Mouse (Mus musculus) adrenal gland, adult 18-20 months (tissue): ENCODE results near the gene Atp6v0e. TPM values are rescaled to one million over a fixed set of nuclear protein-coding genes. Genes with fewer than 3 reads are reported as not detected.
A peak's percentile ranks its signal among the peaks of the same experiment; 100 is the strongest.

Source experiments
- DNase-seq, 2 experiments: peaks; one replicate each; pipeline ENCODE4 v3.0.0; 2021 to 2022; ENCODE audit warnings: low spot score in 2 of 2
- total RNA-seq, 2 experiments: library from RNA; stranded (reverse); gene quantifications; 1 replicate in 1 of 2; 2 replicates in 1 of 2; pipeline ENCODE4 v1.2.3; 2021

The Atp6v0e gene
- total RNA-seq, 2 experiments from 2014 or later: 215 to 234 TPM

GRCm38 (mm10) chr17:26638655-26639054 lies 24.4 kb upstream of the Atp6v0e start:
- DNase-seq: peak; percentile 87 to 88

- no peak for DNase-seq
These were observed 23.2 kb upstream of the Atp6v0e start for GRCm38 (mm10) chr17:26639791-26640190.

- DNase-seq: no peak
These were observed 22.7 kb upstream of the Atp6v0e start for GRCm38 (mm10) chr17:26640286-26640740.

- no peak for DNase-seq
These were observed 19.6 kb upstream of the Atp6v0e start for GRCm38 (mm10) chr17:26643456-26643855.

GRCm38 (mm10) chr17:26643993-26644392 lies 19.0 kb upstream of the Atp6v0e start:
- DNase-seq: no peak

- DNase-seq: no peak
These were observed 18.3 kb upstream of the Atp6v0e start for GRCm38 (mm10) chr17:26644509-26645410.

- no peak for DNase-seq
These were observed 17.6 kb upstream of the Atp6v0e start for GRCm38 (mm10) chr17:26645411-26645854.

GRCm38 (mm10) chr17:26647283-26647682 lies 15.7 kb upstream of the Atp6v0e start:
- no peak for DNase-seq

GRCm38 (mm10) chr17:26649565-26649964 lies 13.5 kb upstream of the Atp6v0e start:
- no peak for DNase-seq

GRCm38 (mm10) chr17:26650451-26651363 lies 12.3 kb upstream of the Atp6v0e start:
- DNase-seq: no peak

- DNase-seq: no peak
These were observed 4.0 kb upstream of the Atp6v0e start for GRCm38 (mm10) chr17:26658854-26659572.

GRCm38 (mm10) chr17:26659573-26659915 lies 3.5 kb upstream of the Atp6v0e start:
- DNase-seq: no peak

GRCm38 (mm10) chr17:26660192-26660912 lies 2.7 kb upstream of the Atp6v0e start:
- peak; percentile 75 to 77 for DNase-seq

GRCm38 (mm10) chr17:26662204-26662603 lies 827 bp upstream of the Atp6v0e start:
- DNase-seq: no peak

- DNase-seq: no peak
These were observed 2.6 kb downstream of the Atp6v0e start for GRCm38 (mm10) chr17:26665600-26665999.

GRCm38 (mm10) chr17:26671268-26671667 lies 8.2 kb downstream of the Atp6v0e start:
- no peak for DNase-seq

GRCm38 (mm10) chr17:26675845-26676244 lies 12.8 kb downstream of the Atp6v0e start:
- DNase-seq: no peak

GRCm38 (mm10) chr17:26676252-26676615 lies 13.2 kb downstream of the Atp6v0e start:
- peak; percentile 83 to 86 for DNase-seq

- DNase-seq: peak in 1 of 2 experiments; percentile 33
These were observed 13.8 kb downstream of the Atp6v0e start for GRCm38 (mm10) chr17:26676616-26677376.
